Mouse (Mus musculus): ENCODE measurements around the gene Enox1. TPM values are rescaled to one million over a fixed set of nuclear protein-coding genes. Genes with fewer than 3 reads are reported as not detected.

Gene Enox1
- polyA plus RNA-seq, 1 experiment from 2014 or later: 19.8 TPM

GRCm38 (mm10) chr14:77484951-77485447 lies 328.4 kb downstream of the Enox1 start:
- no peaks in the 10 kb centered on the region for H3K36me3 ChIP-seq
- no peak overlapping the region for H3K9ac ChIP-seq
- no peak overlapping the region for H3K4me3 ChIP-seq (replicated peaks)
- no peaks in the 10 kb centered on the region for H3K9me3 ChIP-seq (replicated peaks)
- H3K27ac ChIP-seq (replicated peaks): no peak overlapping the region
- H3K4me1 ChIP-seq: no peaks in the 10 kb centered on the region
- ATAC-seq (ENCODE audit: insufficient number of reproducible peaks, low FRiP score, low TSS enrichment, low read depth): no peak
- H3K4me2 ChIP-seq (replicated peaks): no peak overlapping the region
- WGBS: 79% methylated on average over 8 of the region's 8 CpGs
- no peaks in the 10 kb centered on the region for H3K27me3 ChIP-seq

- no peak for ATAC-seq (ENCODE audit: insufficient number of reproducible peaks, low FRiP score, low TSS enrichment, low read depth)
- Histone ChIP-seq H3K9me3 (replicated peaks) (no peaks in the 10 kb centered on the region), H3K27ac (replicated peaks) (no peak overlapping the region), H3K4me2 (replicated peaks) (no peak overlapping the region), H3K9ac (no peak overlapping the region), H3K4me3 (replicated peaks) (no peak overlapping the region), H3K4me1 (no peaks in the 10 kb centered on the region), H3K36me3 (no peaks in the 10 kb centered on the region), H3K27me3 (no peaks in the 10 kb centered on the region)
- 92% methylated on average over 6 of the region's 6 CpGs for WGBS
These were observed 334.1 kb downstream of the Enox1 start for GRCm38 (mm10) chr14:77490699-77491098.

GRCm38 (mm10) chr14:77491731-77492130 lies 335.2 kb downstream of the Enox1 start:
- Histone ChIP-seq H3K36me3 (no peaks in the 10 kb centered on the region), H3K9me3 (replicated peaks) (no peaks in the 10 kb centered on the region), H3K4me3 (replicated peaks) (no peak overlapping the region), H3K27me3 (no peaks in the 10 kb centered on the region), H3K4me2 (replicated peaks) (no peak overlapping the region), H3K27ac (replicated peaks) (no peak overlapping the region), H3K4me1 (no peaks in the 10 kb centered on the region), H3K9ac (no peak overlapping the region)
- 86% methylated on average over 2 of the region's 2 CpGs for WGBS
- ATAC-seq (ENCODE audit: insufficient number of reproducible peaks, low FRiP score, low TSS enrichment, low read depth): no peak

- no peaks in the 10 kb centered on the region for H3K4me1 ChIP-seq
- H3K4me2 ChIP-seq (replicated peaks): no peak overlapping the region
- no peak for ATAC-seq (ENCODE audit: insufficient number of reproducible peaks, low FRiP score, low TSS enrichment, low read depth)
- H3K36me3 ChIP-seq: no peaks in the 10 kb centered on the region
- H3K9me3 ChIP-seq (replicated peaks): no peaks in the 10 kb centered on the region
- no peak overlapping the region for H3K27ac ChIP-seq (replicated peaks)
- no peak overlapping the region for H3K9ac ChIP-seq
- 54% methylated on average over 6 of the region's 6 CpGs for WGBS
- H3K4me3 ChIP-seq (replicated peaks): no peak overlapping the region
- no peaks in the 10 kb centered on the region for H3K27me3 ChIP-seq
These were observed 343.5 kb downstream of the Enox1 start for GRCm38 (mm10) chr14:77499996-77500581.

GRCm38 (mm10) chr14:77504458-77505135 lies 348.0 kb downstream of the Enox1 start:
- no peaks in the 10 kb centered on the region for H3K4me1 ChIP-seq
- H3K4me2 ChIP-seq (replicated peaks): no peak overlapping the region
- WGBS: 71% methylated on average over 12 of the region's 12 CpGs
- no peak for ATAC-seq (ENCODE audit: insufficient number of reproducible peaks, low FRiP score, low TSS enrichment, low read depth)
- no peak overlapping the region for H3K9ac ChIP-seq
- no peaks in the 10 kb centered on the region for H3K27me3 ChIP-seq
- no peak overlapping the region for H3K4me3 ChIP-seq (replicated peaks)
- no peaks in the 10 kb centered on the region for H3K36me3 ChIP-seq
- H3K9me3 ChIP-seq (replicated peaks): no peaks in the 10 kb centered on the region
- no peak overlapping the region for H3K27ac ChIP-seq (replicated peaks)

- Histone ChIP-seq H3K4me1 (no peaks in the 10 kb centered on the region), H3K9ac (no peak overlapping the region), H3K9me3 (replicated peaks) (no peaks in the 10 kb centered on the region), H3K4me3 (replicated peaks) (no peak overlapping the region), H3K4me2 (replicated peaks) (no peak overlapping the region), H3K27me3 (no peaks in the 10 kb centered on the region), H3K27ac (replicated peaks) (no peak overlapping the region), H3K36me3 (no peaks in the 10 kb centered on the region)
- WGBS: 78% methylated on average over 9 of the region's 9 CpGs
- no peak for ATAC-seq (ENCODE audit: insufficient number of reproducible peaks, low FRiP score, low TSS enrichment, low read depth)
These were observed 349.8 kb downstream of the Enox1 start for GRCm38 (mm10) chr14:77506341-77506740.

- Histone ChIP-seq H3K27me3 (no peaks in the 10 kb centered on the region), H3K4me1 (no peaks in the 10 kb centered on the region), H3K9me3 (replicated peaks) (no peaks in the 10 kb centered on the region), H3K36me3 (no peaks in the 10 kb centered on the region), H3K4me2 (replicated peaks) (no peak overlapping the region), H3K4me3 (replicated peaks) (no peak overlapping the region), H3K9ac (no peak overlapping the region), H3K27ac (replicated peaks) (no peak overlapping the region)
- WGBS: 72% methylated on average over 12 of the region's 12 CpGs
- no peak for ATAC-seq (ENCODE audit: insufficient number of reproducible peaks, low FRiP score, low TSS enrichment, low read depth)
These were observed 351.5 kb downstream of the Enox1 start for GRCm38 (mm10) chr14:77508036-77508435.

- H3K4me2 ChIP-seq (replicated peaks): no peak overlapping the region
- H3K4me1 ChIP-seq: no peaks in the 10 kb centered on the region
- H3K9ac ChIP-seq: no peak overlapping the region
- ATAC-seq (ENCODE audit: insufficient number of reproducible peaks, low FRiP score, low TSS enrichment, low read depth): no peak
- H3K4me3 ChIP-seq (replicated peaks): no peak overlapping the region
- no peaks in the 10 kb centered on the region for H3K36me3 ChIP-seq
- H3K27ac ChIP-seq (replicated peaks): no peak overlapping the region
- no peaks in the 10 kb centered on the region for H3K9me3 ChIP-seq (replicated peaks)
- WGBS: 76% methylated on average over 6 of the region's 6 CpGs
- H3K27me3 ChIP-seq: no peaks in the 10 kb centered on the region
These were observed 352.5 kb downstream of the Enox1 start for GRCm38 (mm10) chr14:77509042-77509441.

- no peak overlapping the region for H3K4me2 ChIP-seq (replicated peaks)
- H3K36me3 ChIP-seq: no peaks in the 10 kb centered on the region
- no peak for ATAC-seq (ENCODE audit: insufficient number of reproducible peaks, low FRiP score, low TSS enrichment, low read depth)
- H3K27me3 ChIP-seq: no peaks in the 10 kb centered on the region
- no peaks in the 10 kb centered on the region for H3K9me3 ChIP-seq (replicated peaks)
- WGBS: 62% methylated on average over 3 of the region's 3 CpGs
- no peaks in the 10 kb centered on the region for H3K4me1 ChIP-seq
- H3K27ac ChIP-seq (replicated peaks): no peak overlapping the region
- H3K4me3 ChIP-seq (replicated peaks): no peak overlapping the region
- no peak overlapping the region for H3K9ac ChIP-seq
These were observed 353.4 kb downstream of the Enox1 start for GRCm38 (mm10) chr14:77509924-77510323.

- Histone ChIP-seq H3K9ac (no peak overlapping the region), H3K4me1 (no peaks in the 10 kb centered on the region), H3K9me3 (replicated peaks) (no peaks in the 10 kb centered on the region), H3K27ac (replicated peaks) (no peak overlapping the region), H3K27me3 (no peaks in the 10 kb centered on the region), H3K4me3 (replicated peaks) (no peak overlapping the region), H3K4me2 (replicated peaks) (no peak overlapping the region), H3K36me3 (no peaks in the 10 kb centered on the region)
- WGBS: 66% methylated on average over 7 of the region's 7 CpGs
- ATAC-seq (ENCODE audit: insufficient number of reproducible peaks, low FRiP score, low TSS enrichment, low read depth): no peak
These were observed 354.7 kb downstream of the Enox1 start for GRCm38 (mm10) chr14:77511137-77511870.

GRCm38 (mm10) chr14:77518017-77518416 lies 361.5 kb downstream of the Enox1 start:
- Histone ChIP-seq H3K4me1 (no peaks in the 10 kb centered on the region), H3K27me3 (no peaks in the 10 kb centered on the region), H3K4me3 (replicated peaks) (no peak overlapping the region), H3K27ac (replicated peaks) (no peak overlapping the region), H3K4me2 (replicated peaks) (no peak overlapping the region), H3K9ac (no peak overlapping the region), H3K9me3 (replicated peaks) (no peaks in the 10 kb centered on the region), H3K36me3 (no peaks in the 10 kb centered on the region)
- ATAC-seq (ENCODE audit: insufficient number of reproducible peaks, low FRiP score, low TSS enrichment, low read depth): no peak
- 65% methylated on average over 4 of the region's 4 CpGs for WGBS

Measured in embryonic facial prominence, embryonic 15.5 days (tissue).